Mouse (Mus musculus) neural tube, embryonic 14.5 days (tissue): ENCODE measurements at regions not wholly inside any gene's neighbourhood (a gene's known extent, or its start where the extent isn't known, plus 50 kb on each side); places are given as distances from the start of the nearest gene placed in this dataset.

Source experiments
- ATAC-seq: fragments of 200-750 bp; cut with Nextera tagmentation; 2 replicates; pipeline ENCODE4 v1.8.0; 2017; ENCODE audit warnings: low read depth, mild to moderate bottlenecking, moderate TSS enrichment, moderate library complexity
- H3K27ac ChIP-seq: fragments of 300-500 bp; sonication (generic); 2 replicates; pipeline ENCODE4 v1.5.1; 2014; ENCODE audit warnings: low read depth, mild to moderate bottlenecking, control low read depth, low read length, moderate library complexity, mixed read lengths
- H3K27me3 ChIP-seq: fragments of 300-500 bp; sonication (generic); 2 replicates; pipeline ENCODE4 v1.6.1; 2014; ENCODE audit warnings: low read length; ENCODE audit not compliant: control insufficient read depth, insufficient read depth
- H3K36me3 ChIP-seq: fragments of 300-500 bp; sonication (generic); 2 replicates; pipeline ENCODE4 v1.6.1; 2014; ENCODE audit warnings: low read length, mixed read lengths; ENCODE audit not compliant: control insufficient read depth, insufficient read depth
- H3K4me1 ChIP-seq: fragments of 300-500 bp; sonication (generic); 2 replicates; pipeline ENCODE4 v1.6.1; 2014; ENCODE audit warnings: low read length; ENCODE audit not compliant: control insufficient read depth, insufficient read depth
- H3K4me2 ChIP-seq: fragments of 300-500 bp; sonication (generic); 2 replicates; pipeline ENCODE4 v1.6.1; 2014; ENCODE audit warnings: mild to moderate bottlenecking, low read depth, low read length, control low read depth
- H3K4me3 ChIP-seq: fragments of 300-500 bp; sonication (generic); 2 replicates; pipeline ENCODE4 v1.5.1; 2014; ENCODE audit warnings: low read depth, low read length, control low read depth, mixed read lengths
- H3K9ac ChIP-seq: fragments of 300-500 bp; sonication (generic); replicated peaks from 2 replicates; pipeline ENCODE4 v1.6.1; 2014; ENCODE audit warnings: low read depth, mild to moderate bottlenecking, control low read depth, low read length, mixed read lengths
- H3K9me3 ChIP-seq: fragments of 300-500 bp; sonication (generic); 2 replicates; pipeline ENCODE4 v1.6.1; 2016; ENCODE audit warnings: low read length; ENCODE audit not compliant: control insufficient read depth
- WGBS: fragments of 180-500 bp; shearing (Covaris S2); extraction: QIAGEN DNeasy Blood & Tissue Kit; methylation state at CpG from one replicate; pipeline ENCODE4 v1.1.7; 2014; 5-methylcytosine and 5-hydroxymethylcytosine counted together

- H3K4me3 ChIP-seq = peak overlapping the region; percentile 37
- ATAC-seq = peak; percentile 16; the same call in 1 of the 2 replicates
- H3K9me3 ChIP-seq = no peaks in the 10 kb centered on the region
- H3K36me3 ChIP-seq = no peaks in the 10 kb centered on the region
- H3K4me2 ChIP-seq = peak overlapping the region; percentile 59
- peak overlapping the region; percentile 100 for H3K27ac ChIP-seq
- peak overlapping the region; percentile 93 for H3K9ac ChIP-seq
- peaks cover 47% of the 10 kb centered on the region for H3K4me1 ChIP-seq
- H3K27me3 ChIP-seq = no peaks in the 10 kb centered on the region
- WGBS = 12% methylated on average over 8 of the region's 8 CpGs
Observed at GRCm38 (mm10) chr9:41376948-41377700, 215.6 kb upstream of the Ubash3b start.

DNA sequence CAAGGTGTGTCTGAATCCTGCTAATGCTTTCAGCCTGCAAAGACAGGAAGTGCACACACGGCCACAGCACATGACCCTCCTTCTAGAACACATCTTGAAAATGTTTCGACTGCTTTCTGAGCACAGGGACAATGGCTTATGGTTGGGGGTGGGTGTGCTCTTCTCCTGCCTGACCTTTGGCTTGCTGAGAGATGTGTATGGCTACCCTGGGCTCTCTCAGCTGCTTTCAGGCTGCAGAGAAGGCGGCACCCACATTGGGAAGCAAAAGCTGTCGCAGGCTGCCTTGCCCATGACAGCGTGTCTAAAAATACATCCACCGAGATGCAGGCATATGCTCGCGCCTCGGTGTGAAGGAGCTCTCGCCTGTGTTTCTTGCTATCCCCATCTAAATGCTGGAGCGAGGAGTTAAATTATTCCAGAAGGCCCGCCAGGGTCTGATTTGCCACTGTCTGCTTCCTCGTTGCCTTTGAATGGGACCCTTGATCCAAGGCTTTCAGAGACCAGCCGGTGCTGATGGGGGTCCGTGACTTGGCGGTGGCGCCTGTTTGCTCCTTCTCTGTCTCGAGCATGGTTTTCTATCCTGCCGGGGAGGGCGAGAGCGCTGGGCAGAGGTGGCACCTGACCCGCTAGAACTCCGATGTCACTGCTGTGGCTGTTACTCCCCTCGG is 214.6 kb upstream of the Ubash3b start:
- Histone ChIP-seq H3K4me1 (peaks cover 39% of the 10 kb centered on the region), H3K4me3 (peak overlapping the region; percentile 37), H3K36me3 (no peaks in the 10 kb centered on the region), H3K9me3 (no peaks in the 10 kb centered on the region), H3K9ac (peak overlapping the region; percentile 93), H3K27me3 (no peaks in the 10 kb centered on the region), H3K4me2 (peak overlapping the region; percentile 59), H3K27ac (peak overlapping the region; percentile 100)
- WGBS = 2% methylated on average over 24 of the region's 24 CpGs
- peak; percentile 64 for ATAC-seq

GRCm38 (mm10) chr9:41374591-41375481 is 213.3 kb upstream of the Ubash3b start:
- Histone ChIP-seq H3K27me3 (no peaks in the 10 kb centered on the region), H3K9ac (peak overlapping the region; percentile 49), H3K4me1 (peaks cover 32% of the 10 kb centered on the region), H3K4me2 (peak overlapping the region; percentile 26; the same call in 1 of the 2 replicates), H3K4me3 (no peak overlapping the region), H3K27ac (peak overlapping the region; percentile 100), H3K9me3 (no peaks in the 10 kb centered on the region), H3K36me3 (no peaks in the 10 kb centered on the region)
- no peak for ATAC-seq
- WGBS = 9% methylated on average over 14 of the region's 14 CpGs

- Histone ChIP-seq H3K9ac (no peak overlapping the region), H3K27me3 (no peaks in the 10 kb centered on the region), H3K27ac (no peak overlapping the region), H3K4me3 (no peak overlapping the region), H3K9me3 (no peaks in the 10 kb centered on the region), H3K4me1 (peaks cover 12% of the 10 kb centered on the region; the same call in 1 of the 2 replicates), H3K4me2 (no peak overlapping the region), H3K36me3 (no peaks in the 10 kb centered on the region)
- 26% methylated on average over 3 of the region's 3 CpGs for WGBS
- no peak for ATAC-seq
Observed at GRCm38 (mm10) chr9:41366405-41366804, 204.9 kb upstream of the Ubash3b start.

DNA sequence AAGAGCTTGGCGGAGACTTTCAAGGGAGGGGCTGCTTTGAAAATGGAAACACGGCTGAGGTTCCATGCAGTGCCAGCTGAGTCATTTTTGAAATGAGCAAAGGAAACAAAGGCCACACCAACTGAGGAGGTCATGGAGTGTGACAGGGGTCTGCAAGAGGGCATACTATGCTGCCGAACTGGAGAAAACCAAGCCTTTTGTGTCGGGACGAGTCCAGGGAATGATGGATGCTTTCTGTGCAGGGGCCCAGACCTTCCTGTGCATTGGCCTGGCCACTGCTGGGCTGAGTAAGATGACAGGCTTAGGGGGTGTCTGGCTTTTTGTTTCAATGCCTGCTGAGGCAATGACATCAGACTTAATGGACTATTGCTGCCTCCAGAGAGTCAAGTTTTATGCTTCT is 203.8 kb upstream of the Ubash3b start:
- Histone ChIP-seq H3K4me1 (peaks cover 12% of the 10 kb centered on the region; the same call in 1 of the 2 replicates), H3K4me3 (no peak overlapping the region), H3K4me2 (no peak overlapping the region), H3K27ac (peak overlapping the region; percentile 74), H3K27me3 (no peaks in the 10 kb centered on the region), H3K9me3 (no peaks in the 10 kb centered on the region), H3K36me3 (no peaks in the 10 kb centered on the region), H3K9ac (no peak overlapping the region)
- WGBS = 5% methylated on average over 5 of the region's 5 CpGs
- ATAC-seq = 0 out of 2 replicates have a peak, but pooled peaks have one; percentile 21

DNA sequence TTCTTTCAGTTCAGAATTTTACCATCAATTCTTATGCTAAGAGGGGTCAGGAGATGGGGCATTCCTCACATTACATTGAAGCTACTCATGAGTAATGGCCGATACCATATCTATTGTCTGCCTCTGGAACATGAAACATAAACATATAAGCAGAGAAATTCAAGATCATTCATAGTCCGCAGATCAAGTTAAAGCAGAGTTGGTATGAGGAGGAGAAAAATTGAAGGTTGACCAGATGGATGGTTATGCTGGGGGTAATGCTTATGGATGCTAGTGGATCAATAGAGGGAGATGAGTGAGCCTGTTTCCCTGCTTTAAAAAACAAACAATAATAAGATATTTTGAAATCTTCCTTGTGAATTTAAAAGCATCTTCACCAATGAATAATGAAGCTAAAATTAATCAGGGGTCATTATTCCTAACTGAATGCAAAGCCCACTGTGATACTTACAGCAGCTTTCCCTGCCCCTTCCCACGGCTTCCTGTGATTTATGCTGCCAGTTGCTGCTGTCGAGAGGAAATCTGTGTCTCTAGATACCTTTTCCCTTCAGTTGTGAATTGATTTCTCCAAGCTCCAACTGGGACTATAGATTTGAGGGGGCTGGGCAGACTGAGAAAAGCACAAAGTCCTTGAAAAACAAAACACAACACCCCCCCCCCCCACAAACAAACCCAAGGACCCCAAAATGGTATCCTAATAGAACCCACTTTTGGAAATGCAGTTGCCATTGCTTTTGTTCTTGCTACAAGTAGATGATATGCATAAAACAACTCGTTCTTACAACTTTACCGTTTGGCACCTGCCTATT is 203.1 kb upstream of the Ubash3b start:
- peaks cover 12% of the 10 kb centered on the region; the same call in 1 of the 2 replicates for H3K4me1 ChIP-seq
- ATAC-seq = no peak
- H3K9me3 ChIP-seq = no peaks in the 10 kb centered on the region
- H3K4me3 ChIP-seq = no peak overlapping the region
- 11% methylated on average over 6 of the region's 6 CpGs for WGBS
- H3K27me3 ChIP-seq = no peaks in the 10 kb centered on the region
- no peak overlapping the region for H3K9ac ChIP-seq
- H3K27ac ChIP-seq = peak overlapping the region; percentile 74
- H3K4me2 ChIP-seq = no peak overlapping the region
- no peaks in the 10 kb centered on the region for H3K36me3 ChIP-seq

GRCm38 (mm10) chr9:41360356-41360755 is 198.9 kb upstream of the Ubash3b start:
- no peaks in the 10 kb centered on the region for H3K36me3 ChIP-seq
- no peaks in the 10 kb centered on the region for H3K27me3 ChIP-seq
- no peak overlapping the region for H3K9ac ChIP-seq
- no peaks in the 10 kb centered on the region for H3K9me3 ChIP-seq
- no peak overlapping the region for H3K4me2 ChIP-seq
- no peak for ATAC-seq
- 77% methylated on average over 5 of the region's 5 CpGs for WGBS
- H3K4me3 ChIP-seq = no peak overlapping the region
- H3K27ac ChIP-seq = no peak overlapping the region
- H3K4me1 ChIP-seq = peaks cover 8% of the 10 kb centered on the region; the same call in 1 of the 2 replicates

- no peak overlapping the region for H3K9ac ChIP-seq
- WGBS = 93% methylated on average over 3 of the region's 3 CpGs
- no peak overlapping the region for H3K27ac ChIP-seq
- H3K4me2 ChIP-seq = no peak overlapping the region
- no peaks in the 10 kb centered on the region for H3K36me3 ChIP-seq
- H3K9me3 ChIP-seq = no peaks in the 10 kb centered on the region
- H3K4me1 ChIP-seq = no peaks in the 10 kb centered on the region
- no peak overlapping the region for H3K4me3 ChIP-seq
- ATAC-seq = no peak
- H3K27me3 ChIP-seq = no peaks in the 10 kb centered on the region
Observed at GRCm38 (mm10) chr9:41359286-41359685, 197.8 kb upstream of the Ubash3b start.
